ENCODE assay signal across 32 mouse cellular contexts in genomic region chr5:75109368-75109767, GRCm38 (mm10). TPM values are rescaled to one million over a fixed set of nuclear protein-coding genes. Genes with fewer than 3 reads are reported as not detected.
DNase-seq lines count a peak whose midpoint lies in the region; ATAC-seq and TF ChIP-seq lines count a peak whose summit lies in the region.
"Had no signal": no experiment of that assay in that cellular context is flagged by ENCODE, and none has a peak within 500 bp of the region (broad histone marks: within the 10 kb centered on the region; RNA-seq: fewer than 3 reads in every experiment).

No protein-coding gene starts in this region.

- H3K27ac ChIP-seq in kidney, embryonic 15.5 days = 0 out of 2 replicates have a peak overlapping the region, but pooled peaks have one; percentile 7
- H3K27ac ChIP-seq in liver, adult 2 months (replicated peaks; ENCODE audit: insufficient read depth, low read depth, low read length) = no peak overlapping the region
- no peak overlapping the region for H3K27ac ChIP-seq in liver, embryonic 12.5 days
- H3K27ac ChIP-seq in intestine, embryonic 16.5 days (ENCODE audit: low read length) = no peak overlapping the region
- no peak overlapping the region for H3K27ac ChIP-seq in heart, embryonic 10.5 days
- H3K27ac ChIP-seq: forebrain, embryonic 13.5 days; heart, embryonic 13.5 days; hindbrain, embryonic 15.5 days; limb, embryonic 12.5 days; liver, embryonic 13.5 days had no signal

- no peak for ATAC-seq in kidney, embryonic 15.5 days (replicated peaks; ENCODE audit: low FRiP score)
- no peak for ATAC-seq in liver, embryonic 12.5 days
- ATAC-seq in intestine, embryonic 16.5 days = peak; percentile 26
- ATAC-seq: forebrain, embryonic 13.5 days; inflammation-experienced regulatory T-cells, adult 6 months had no signal

- H3K27me3 ChIP-seq in kidney, embryonic 15.5 days = no peaks in the 10 kb centered on the region
- no peaks in the 10 kb centered on the region for H3K27me3 ChIP-seq in liver, adult 2 months (ENCODE audit: control insufficient read depth, insufficient read depth, low read length)
- 0 out of 2 replicates have a peak, but pooled peaks cover 5% of the 10 kb centered on the region for H3K27me3 ChIP-seq in liver, embryonic 12.5 days (replicated peaks)
- no peaks in the 10 kb centered on the region for H3K27me3 ChIP-seq in intestine, embryonic 16.5 days (replicated peaks; ENCODE audit: control insufficient read depth, insufficient read depth, low read length)
- H3K27me3 ChIP-seq in heart, embryonic 10.5 days (ENCODE audit: insufficient read depth, poor library complexity, severe bottlenecking) = no peaks in the 10 kb centered on the region; the same call in 1 of the 2 replicates
- H3K27me3 ChIP-seq: hindbrain, embryonic 15.5 days; limb, embryonic 12.5 days; liver, embryonic 13.5 days had no signal

- H3K9ac ChIP-seq in kidney, embryonic 15.5 days = no peak overlapping the region
- H3K9ac ChIP-seq in liver, adult 2 months (ENCODE audit: low read depth, low read length) = no peak overlapping the region
- H3K9ac ChIP-seq in liver, embryonic 12.5 days = no peak overlapping the region
- H3K9ac ChIP-seq in intestine, embryonic 16.5 days (ENCODE audit: low read depth, low read length) = no peak overlapping the region
- H3K9ac ChIP-seq: forebrain, embryonic 13.5 days; heart, embryonic 13.5 days; hindbrain, embryonic 15.5 days; limb, embryonic 12.5 days; liver, embryonic 13.5 days had no signal

- no peaks in the 10 kb centered on the region for H3K79me2 ChIP-seq in liver, adult 2 months (ENCODE audit: control insufficient read depth, insufficient read depth, low read length)

- no peak for DNase-seq in kidney, adult 8-10 months
- DNase-seq in liver, adult 2 months (ENCODE audit: extremely low read depth, low read depth, low spot score) = peak; percentile 21
- DNase-seq in ZHBTc4 (ENCODE audit: low read depth, low spot score) = peak; percentile 12
- DNase-seq in right cerebral cortex, adult 2 months (ENCODE audit: low spot score in 2 of 2) = no peak
- DNase-seq in heart, embryonic 10.5 days (ENCODE audit: low spot score) = no peak
- DNase-seq: adrenal gland, postnatal 14 days; B cell, adult 2 months; cerebellum, adult 11-12 months; cerebellum, adult 9-11 months; gastrocnemius, postnatal 25 days; heart, adult 18-20 months; heart, postnatal 10 days; liver, embryonic 13.5 days; lung, adult 18-20 months; lung, postnatal 10 days; midbrain, embryonic 14.5 days; right cerebral cortex, postnatal 14 days had no signal

- 32% methylated on average over 5 of the region's 5 CpGs for WGBS in kidney, embryonic 15.5 days
- 47% methylated on average over 5 of the region's 5 CpGs for whole genome bisulfite sequencing in liver, adult 2 months
- WGBS in liver, embryonic 12.5 days (ENCODE audit: insufficient replicate concordance) = 38% methylated on average over 5 of the region's 5 CpGs
- 22% methylated on average over 5 of the region's 5 CpGs for WGBS in intestine, embryonic 16.5 days
- 30% methylated on average over 5 of the region's 5 CpGs for WGBS in heart, embryonic 10.5 days

- no peak overlapping the region for H3K4me2 ChIP-seq in kidney, embryonic 15.5 days
- no peak overlapping the region for H3K4me2 ChIP-seq in liver, embryonic 12.5 days
- no peak overlapping the region for H3K4me2 ChIP-seq in intestine, embryonic 16.5 days (ENCODE audit: low read depth, low read length)
- H3K4me2 ChIP-seq: forebrain, embryonic 13.5 days; heart, embryonic 13.5 days; hindbrain, embryonic 15.5 days; limb, embryonic 12.5 days; liver, embryonic 13.5 days had no signal

- H3K36me3 ChIP-seq in kidney, embryonic 15.5 days = no peaks in the 10 kb centered on the region
- no peaks in the 10 kb centered on the region for H3K36me3 ChIP-seq in liver, adult 2 months (ENCODE audit: control insufficient read depth, insufficient read depth, low read length)
- H3K36me3 ChIP-seq in liver, embryonic 12.5 days = no peaks in the 10 kb centered on the region
- no peaks in the 10 kb centered on the region for H3K36me3 ChIP-seq in intestine, embryonic 16.5 days (ENCODE audit: control insufficient read depth, insufficient read depth, low read length)
- no peaks in the 10 kb centered on the region for H3K36me3 ChIP-seq in heart, embryonic 10.5 days
- H3K36me3 ChIP-seq: heart, embryonic 13.5 days; hindbrain, embryonic 15.5 days; limb, embryonic 12.5 days; liver, embryonic 13.5 days had no signal

- no peaks in the 10 kb centered on the region for H3K4me1 ChIP-seq in kidney, embryonic 15.5 days
- no peaks in the 10 kb centered on the region for H3K4me1 ChIP-seq in liver, adult 2 months (ENCODE audit: control insufficient read depth, insufficient read depth, low read length)
- H3K4me1 ChIP-seq in liver, embryonic 12.5 days = no peaks in the 10 kb centered on the region
- H3K4me1 ChIP-seq in intestine, embryonic 16.5 days (ENCODE audit: control insufficient read depth, insufficient read depth, low read length) = no peaks in the 10 kb centered on the region
- no peaks in the 10 kb centered on the region for H3K4me1 ChIP-seq in heart, embryonic 10.5 days
- H3K4me1 ChIP-seq: forebrain, embryonic 13.5 days; heart, embryonic 13.5 days; hindbrain, embryonic 15.5 days; limb, embryonic 12.5 days; liver, embryonic 13.5 days had no signal

- no peak overlapping the region for H3K4me3 ChIP-seq in kidney, embryonic 15.5 days (replicated peaks)
- no peak overlapping the region for H3K4me3 ChIP-seq in liver, adult 2 months (ENCODE audit: insufficient read depth, low read depth, low read length)
- H3K4me3 ChIP-seq in liver, embryonic 12.5 days = no peak overlapping the region
- no peak overlapping the region for H3K4me3 ChIP-seq in intestine, embryonic 16.5 days (ENCODE audit: low read length)
- no peak overlapping the region for H3K4me3 ChIP-seq in heart, embryonic 10.5 days
- H3K4me3 ChIP-seq: forebrain, embryonic 13.5 days; heart, embryonic 13.5 days; hindbrain, embryonic 15.5 days; limb, embryonic 12.5 days; liver, embryonic 13.5 days had no signal

- TF ChIP-seq POLR2A in liver, adult 2 months (IDR thresholded peaks at IDR 0.05; ENCODE audit: extremely low read depth, insufficient read depth, low read length) = no peak

- H3K9me3 ChIP-seq in kidney, embryonic 15.5 days (replicated peaks) = no peaks in the 10 kb centered on the region
- no peaks in the 10 kb centered on the region for H3K9me3 ChIP-seq in liver, embryonic 12.5 days (replicated peaks)
- H3K9me3 ChIP-seq in intestine, embryonic 16.5 days (ENCODE audit: control insufficient read depth, low read length) = 0 out of 2 replicates have a peak, but pooled peaks cover 2% of the 10 kb centered on the region
- H3K9me3 ChIP-seq in heart, embryonic 10.5 days = no peaks in the 10 kb centered on the region
- H3K9me3 ChIP-seq: hindbrain, embryonic 15.5 days; limb, embryonic 12.5 days; liver, embryonic 13.5 days had no signal

- no peak for TF ChIP-seq CTCF in liver, adult 2 months (IDR thresholded peaks at IDR 0.05; ENCODE audit: low read depth, low read length)

RNA-seq across cellular contexts. Expression of gene Gsx2, which starts 34.0 kb away (rescaled TPM):
- not detected in 2 replicates for polyA plus RNA-seq in kidney, embryonic 15.5 days (2015; fragmentation: Nextera tagmentation; extraction: Ambion mirVana)
- total RNA-seq in liver, adult 2 months (2014; rRNA removed) = not detected in 2 replicates
- not detected in 2 replicates for polyA plus RNA-seq in liver, adult 2 months (2012; rRNA removed)
- polyA plus RNA-seq in liver, embryonic 12.5 days (2016; fragmentation: Nextera tagmentation; extraction: Ambion mirVana) = not detected in 2 replicates
- not detected in 2 replicates for polyA plus RNA-seq in intestine, embryonic 16.5 days (2015; fragmentation: Nextera tagmentation; extraction: Ambion mirVana)
- not detected in 2 replicates for polyA plus RNA-seq in heart, embryonic 10.5 days (2016; fragmentation: Nextera tagmentation; extraction: Ambion mirVana)
- total RNA-seq: adrenal gland, postnatal 14 days; ES-E14; gastrocnemius, adult 18-20 months; gastrocnemius, postnatal 25 days; heart, adult 18-20 months; heart, postnatal 10 days; hematopoietic stem cell, adult 5-6 weeks; monocyte, adult 5-6 weeks had no signal
- polyA plus RNA-seq: heart, embryonic 13.5 days; inflammation-experienced regulatory T-cells, adult 6 months; limb, embryonic 12.5 days; liver, embryonic 13.5 days; midbrain, embryonic 14.5 days; small intestine, adult 2 months; stomach, embryonic 14.5 days; testis, adult 2 months had no signal

RNA-seq across cellular contexts. Expression of gene Pdgfra, which starts 42.7 kb away (rescaled TPM):
- 40.0 and 47.3 TPM in 2 replicates for polyA plus RNA-seq in kidney, embryonic 15.5 days (2015; fragmentation: Nextera tagmentation; extraction: Ambion mirVana)
- 4.5 and 5.2 TPM in 2 replicates for total RNA-seq in liver, adult 2 months (2014; rRNA removed)
- polyA plus RNA-seq in liver, adult 2 months (2012; rRNA removed) = 1.1 and 1.2 TPM in 2 replicates
- 7.9 and 10.4 TPM in 2 replicates for polyA plus RNA-seq in liver, embryonic 12.5 days (2016; fragmentation: Nextera tagmentation; extraction: Ambion mirVana)
- 27.7 and 29.4 TPM in 2 replicates for polyA plus RNA-seq in intestine, embryonic 16.5 days (2015; fragmentation: Nextera tagmentation; extraction: Ambion mirVana)
- 23.8 and 37.4 TPM in 2 replicates for polyA plus RNA-seq in heart, embryonic 10.5 days (2016; fragmentation: Nextera tagmentation; extraction: Ambion mirVana)
- total RNA-seq: hematopoietic stem cell, adult 5-6 weeks; monocyte, adult 5-6 weeks had no signal
- polyA plus RNA-seq: inflammation-experienced regulatory T-cells, adult 6 months had no signal

Comparison
In these comparisons a context has a peak if more than half of its experiments do, and no peak if none do; other contexts are left out.
1. DNase-seq: peak in liver, adult 2 months (single experiment) and ZHBTc4 (single experiment); none in kidney, adult 8-10 months (0 of 2), right cerebral cortex, adult 2 months (0 of 2) and heart, embryonic 10.5 days (single experiment).